Mouse (Mus musculus) erythroblast, embryonic 14.5 days (primary cell): ENCODE measurements around the gene Dmrt3.

Experiments
- GATA1 ChIP-seq: IDR thresholded peaks from 2 replicates; pipeline ENCODE4 v1.6.1; 2012; ENCODE audit warnings: low read length, inconsistent platforms, mixed read lengths
- TAL1 ChIP-seq: IDR thresholded peaks from 3 replicates; pipeline ENCODE4 v1.6.1; 2012; ENCODE audit warnings: low read length, inconsistent platforms, mixed read lengths

- TF ChIP-seq TAL1 (no peak), GATA1 (no peak)
These were observed 3.6 kb downstream of the Dmrt3 start for GRCm38 (mm10) chr19:25613476-25614300.
